Mouse (Mus musculus) lung, postnatal 0 days (tissue): ENCODE results near the gene Usp2. TPM values are rescaled to one million over a fixed set of nuclear protein-coding genes. Genes with fewer than 3 reads are reported as not detected.

Experiments
- ATAC-seq: fragments of 200-750 bp; cut with Nextera tagmentation; 2 replicates; pipeline ENCODE4 v1.8.0; 2017; ENCODE audit warnings: moderate library complexity
- DNase-seq: peaks from one replicate; pipeline ENCODE4 v3.0.0-alpha.2; 2016; ENCODE audit warnings: low spot score
- H3K27ac ChIP-seq: fragments of 300-500 bp; sonication (generic); 2 replicates; pipeline ENCODE4 v1.5.1; 2014; ENCODE audit warnings: antibody characterized with exemption, mild to moderate bottlenecking, low read length, mixed read lengths
- H3K27me3 ChIP-seq: fragments of 300-500 bp; sonication (generic); replicated peaks from 2 replicates; pipeline ENCODE4 v1.6.1; 2014; ENCODE audit warnings: low read length, mixed read lengths; ENCODE audit not compliant: insufficient read depth
- H3K36me3 ChIP-seq: fragments of 300-500 bp; sonication (generic); 2 replicates; pipeline ENCODE4 v1.6.1; 2014; ENCODE audit warnings: low read length, mixed read lengths; ENCODE audit not compliant: insufficient read depth
- H3K4me1 ChIP-seq: fragments of 300-500 bp; sonication (generic); 2 replicates; pipeline ENCODE4 v1.6.1; 2014; ENCODE audit warnings: antibody characterized with exemption, low read depth, low read length, mixed read lengths; ENCODE audit not compliant: insufficient read depth
- H3K4me2 ChIP-seq: fragments of 300-500 bp; sonication (generic); replicated peaks from 2 replicates; pipeline ENCODE4 v1.6.1; 2014; ENCODE audit warnings: low read depth, mild to moderate bottlenecking, low read length, moderate library complexity, mixed read lengths
- H3K4me3 ChIP-seq: fragments of 300-500 bp; sonication (generic); 2 replicates; pipeline ENCODE4 v1.5.1; 2014; ENCODE audit warnings: low read depth, low read length
- H3K9ac ChIP-seq: fragments of 300-500 bp; sonication (generic); replicated peaks from 2 replicates; pipeline ENCODE4 v1.6.1; 2014; ENCODE audit warnings: low read depth, mild to moderate bottlenecking
- H3K9me3 ChIP-seq: fragments of 300-500 bp; sonication (generic); 2 replicates; pipeline ENCODE4 v1.6.1; 2016; ENCODE audit warnings: low read length, mixed read lengths
- CTCF ChIP-seq: IDR thresholded peaks from 2 replicates; pipeline ENCODE4 v1.5.1; 2016; ENCODE audit warnings: antibody characterized with exemption, mild to moderate bottlenecking
- EP300 ChIP-seq: IDR thresholded peaks from 2 replicates; pipeline ENCODE4 v1.6.1; 2016; ENCODE audit warnings: antibody characterized with exemption, mild to moderate bottlenecking, control low read depth
- WGBS: fragments of 180-500 bp; shearing (Covaris S2); extraction: QIAGEN DNeasy Blood & Tissue Kit; methylation state at CpG from one replicate; pipeline ENCODE4 v1.1.7; 2014; 5-methylcytosine and 5-hydroxymethylcytosine counted together
- polyA plus RNA-seq: library from polyadenylated mRNA; unstranded; fragments of >200 nt; fragmentation: Nextera tagmentation; extraction: Ambion mirVana; gene quantifications from 2 replicates; pipeline ENCODE4 v1.2.1, GENCODE M21; 2015

Usp2 gene
- polyA plus RNA-seq, 1 experiment from 2014 or later = 11.0 TPM

DNA sequence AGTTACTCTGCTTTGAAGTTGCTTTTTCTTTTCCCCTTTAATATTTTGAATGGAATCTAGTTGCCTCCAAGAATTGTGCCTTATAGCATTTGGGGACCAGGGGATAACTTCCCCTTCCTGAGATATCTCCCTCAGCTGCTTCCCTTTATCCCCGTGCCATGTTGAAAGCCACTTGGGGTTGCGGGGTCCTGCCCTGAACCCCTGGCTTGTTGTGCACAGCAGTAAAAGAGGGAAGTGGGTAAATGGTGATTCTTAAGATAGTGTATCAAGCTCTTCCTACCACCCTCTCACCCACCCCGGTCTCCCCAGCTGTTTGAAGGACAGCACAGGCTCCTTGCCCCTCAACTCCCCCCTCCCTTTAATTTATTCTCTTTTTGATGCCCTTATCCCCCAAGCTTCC lies 27.9 kb downstream of the Usp2 start:
- Histone ChIP-seq H3K27ac (no peak overlapping the region), H3K4me3 (no peak overlapping the region), H3K36me3 (0 out of 2 replicates have a peak, but pooled peaks cover 5% of the 10 kb centered on the region), H3K4me2 (no peak overlapping the region), H3K9me3 (no peaks in the 10 kb centered on the region), H3K9ac (no peak overlapping the region), H3K27me3 (no peaks in the 10 kb centered on the region), H3K4me1 (no peaks in the 10 kb centered on the region)
- DNase-seq = no peak
- no peak for ATAC-seq
- no peak for TF ChIP-seq CTCF
- no peak for TF ChIP-seq EP300
- WGBS = 81% methylated on average over 3 of the region's 3 CpGs

DNA sequence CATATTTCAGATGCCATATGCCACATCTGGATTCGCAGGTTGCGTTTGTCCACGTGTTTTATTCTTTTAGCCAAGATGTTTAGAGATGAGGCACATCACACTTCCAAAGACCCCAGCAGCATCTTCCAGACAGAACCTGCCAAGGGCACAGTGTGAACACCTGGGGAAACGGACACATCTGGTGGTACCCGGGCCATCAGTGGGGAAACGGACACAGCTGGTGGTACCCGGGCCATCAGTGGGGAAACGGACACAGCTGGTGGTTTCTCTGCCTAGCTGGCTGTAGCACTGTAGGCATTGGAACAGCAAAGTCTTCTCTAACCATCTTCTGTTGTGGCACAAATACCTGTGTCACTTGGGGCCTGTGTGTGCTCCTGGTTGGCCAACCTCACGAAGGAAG lies 29.0 kb downstream of the Usp2 start:
- 90% methylated on average over 9 of the region's 9 CpGs for WGBS
- 0 out of 2 replicates have a peak, but pooled peaks cover 5% of the 10 kb centered on the region for H3K36me3 ChIP-seq
- H3K9me3 ChIP-seq = no peaks in the 10 kb centered on the region
- no peak overlapping the region for H3K27ac ChIP-seq
- no peak overlapping the region for H3K4me3 ChIP-seq
- no peak overlapping the region for H3K9ac ChIP-seq
- no peaks in the 10 kb centered on the region for H3K4me1 ChIP-seq
- TF ChIP-seq EP300 (no peak), CTCF (no peak)
- H3K27me3 ChIP-seq = no peaks in the 10 kb centered on the region
- H3K4me2 ChIP-seq = no peak overlapping the region
- no peak for DNase-seq
- ATAC-seq = no peak

DNA sequence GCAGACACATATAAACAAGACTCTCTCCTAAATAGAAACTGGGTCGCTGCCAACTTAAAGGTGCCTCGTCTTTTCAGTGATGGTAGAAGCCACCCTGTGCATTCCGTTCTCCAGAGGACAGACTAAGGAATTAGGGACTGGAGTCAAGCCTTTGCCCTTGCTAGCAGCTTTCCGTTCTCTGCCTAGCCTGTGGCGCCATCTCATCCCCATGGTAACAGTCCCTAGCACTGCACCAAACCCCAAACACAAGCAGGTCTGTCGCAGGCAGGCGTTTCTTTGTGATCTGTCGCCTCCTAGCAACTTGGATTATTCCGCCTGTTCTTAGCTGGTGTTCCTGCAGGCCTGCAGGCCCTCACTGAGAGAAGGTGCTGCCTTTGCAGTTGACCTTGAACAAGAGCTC lies 29.7 kb downstream of the Usp2 start:
- no peaks in the 10 kb centered on the region for H3K27me3 ChIP-seq
- 49% methylated on average over 9 of the region's 9 CpGs for WGBS
- no peak overlapping the region for H3K4me3 ChIP-seq
- TF ChIP-seq EP300 = no peak
- no peak for TF ChIP-seq CTCF
- H3K27ac ChIP-seq = no peak overlapping the region
- H3K4me1 ChIP-seq = no peaks in the 10 kb centered on the region
- DNase-seq = no peak
- H3K9ac ChIP-seq = no peak overlapping the region
- H3K4me2 ChIP-seq = no peak overlapping the region
- peak; percentile 23; the same call in 1 of the 2 replicates for ATAC-seq
- no peaks in the 10 kb centered on the region for H3K9me3 ChIP-seq
- no peaks in the 10 kb centered on the region for H3K36me3 ChIP-seq

DNA sequence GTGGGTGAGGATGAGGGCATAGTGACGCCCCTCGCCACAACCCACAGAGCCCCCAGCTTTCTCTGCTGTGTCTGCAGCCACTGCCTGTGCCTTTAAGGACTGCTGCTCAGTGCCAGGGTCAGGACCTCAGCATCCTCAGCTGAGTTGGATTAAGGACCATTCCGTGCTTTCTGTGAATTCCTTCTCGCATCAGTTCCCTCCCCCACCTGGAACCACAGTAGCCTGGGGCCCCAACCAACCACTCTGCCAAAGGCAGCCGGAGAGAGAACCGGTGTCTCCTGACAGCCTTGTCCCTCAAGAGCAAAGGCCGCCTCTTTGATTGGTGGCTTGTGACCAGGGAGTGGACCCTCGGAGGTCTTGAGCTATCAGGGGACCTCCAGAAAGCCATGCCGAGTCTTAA lies 34.7 kb downstream of the Usp2 start, which contains the start of gene Mfrp:
Mfrp (plus strand) TSS at position 240 of the 400 bp plus-strand sequence.
- Histone ChIP-seq H3K36me3 (no peaks in the 10 kb centered on the region), H3K27ac (no peak within 1 kb of the TSS), H3K9me3 (no peaks in the 10 kb centered on the region), H3K4me1 (peaks cover 6% of the 10 kb centered on the region; the same call in 1 of the 2 replicates), H3K4me2 (no peak within 1 kb of the TSS), H3K4me3 (no peak within 1 kb of the TSS), H3K27me3 (no peaks in the 10 kb centered on the region), H3K9ac (no peak within 1 kb of the TSS)
- DNase-seq (no peak), ATAC-seq (no peak)
- no peak for TF ChIP-seq CTCF
- TF ChIP-seq EP300 = no peak
- 77% methylated on average over 9 of the region's 9 CpGs for WGBS

DNA sequence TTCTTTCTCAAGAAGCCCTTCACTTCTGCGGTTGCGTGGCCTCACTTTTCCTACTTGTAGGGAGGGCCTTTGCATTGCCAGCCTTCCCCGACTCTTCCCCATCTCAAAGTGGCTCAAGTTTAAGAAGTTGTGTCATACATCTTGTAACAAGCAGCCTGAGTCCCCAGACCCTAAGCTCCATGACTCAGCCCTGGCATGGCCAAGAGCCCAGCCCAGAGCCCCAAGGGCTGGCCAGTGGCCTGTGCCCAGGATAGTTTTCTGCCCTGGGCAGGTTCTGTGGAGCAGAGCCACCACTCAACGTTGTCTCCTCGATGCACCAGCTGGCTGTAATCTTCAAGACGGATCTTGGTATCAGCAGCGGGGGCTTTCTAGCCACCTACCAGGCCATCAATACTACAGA lies 38.1 kb downstream of the Usp2 start:
- DNase-seq (no peak), ATAC-seq (no peak)
- H3K27me3 ChIP-seq = no peaks in the 10 kb centered on the region
- peaks cover 25% of the 10 kb centered on the region for H3K4me1 ChIP-seq
- H3K27ac ChIP-seq = no peak overlapping the region
- no peaks in the 10 kb centered on the region for H3K36me3 ChIP-seq
- H3K9me3 ChIP-seq = no peaks in the 10 kb centered on the region
- no peak overlapping the region for H3K4me2 ChIP-seq
- no peak for TF ChIP-seq CTCF
- TF ChIP-seq EP300 = no peak
- H3K4me3 ChIP-seq = no peak overlapping the region
- H3K9ac ChIP-seq = no peak overlapping the region
- WGBS = 87% methylated on average over 7 of the region's 7 CpGs

DNA sequence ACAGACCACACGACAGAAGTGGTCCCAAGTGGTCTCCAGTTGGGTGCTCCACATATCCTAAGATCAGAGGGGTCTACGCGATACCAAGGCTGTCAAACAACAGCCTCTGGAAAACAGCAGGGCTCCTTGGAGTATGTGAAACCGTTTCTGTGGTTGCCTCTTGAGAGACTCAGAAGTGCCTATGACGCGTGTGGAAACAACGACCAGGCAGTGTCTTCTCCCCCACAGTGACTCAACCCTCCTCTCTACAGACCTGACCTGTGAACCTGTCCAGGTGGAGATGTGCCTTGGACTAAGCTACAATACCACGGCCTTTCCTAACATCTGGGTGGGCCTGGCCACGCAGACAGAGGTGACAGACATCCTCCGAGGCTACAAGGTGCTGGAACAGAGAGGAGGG lies 39.0 kb downstream of the Usp2 start:
- no peak overlapping the region for H3K4me3 ChIP-seq
- DNase-seq (peak; percentile 71), ATAC-seq (peak; percentile 55)
- H3K9me3 ChIP-seq = no peaks in the 10 kb centered on the region
- no peak overlapping the region for H3K4me2 ChIP-seq
- no peaks in the 10 kb centered on the region for H3K36me3 ChIP-seq
- H3K4me1 ChIP-seq = peaks cover 30% of the 10 kb centered on the region
- no peak overlapping the region for H3K9ac ChIP-seq
- no peak overlapping the region for H3K27ac ChIP-seq
- no peaks in the 10 kb centered on the region for H3K27me3 ChIP-seq
- TF ChIP-seq CTCF = no peak
- TF ChIP-seq EP300 = no peak; the same call in 1 of the 2 replicates
- 71% methylated on average over 10 of the region's 10 CpGs for WGBS

DNA sequence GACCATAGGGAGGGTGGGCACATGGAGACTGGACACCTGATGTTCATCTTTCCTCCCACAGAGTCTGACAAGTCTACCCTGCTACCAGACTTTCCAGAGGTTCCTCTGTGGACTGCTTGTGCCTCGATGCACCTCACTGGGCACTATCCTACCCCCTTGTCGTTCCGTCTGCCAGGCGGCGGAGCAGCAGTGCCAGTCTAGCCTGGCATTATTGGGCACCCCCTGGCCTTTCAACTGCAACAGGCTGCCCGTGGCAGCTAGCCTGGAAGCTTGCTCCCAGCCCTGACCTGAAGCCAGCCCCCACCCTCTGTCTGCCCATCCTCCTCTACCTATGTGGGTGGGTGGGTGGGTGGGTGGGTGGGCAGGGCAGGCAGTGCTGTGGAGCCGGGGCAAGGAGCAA lies 39.4 kb downstream of the Usp2 start:
- Histone ChIP-seq H3K4me2 (no peak overlapping the region), H3K27me3 (no peaks in the 10 kb centered on the region), H3K4me1 (peaks cover 30% of the 10 kb centered on the region), H3K9ac (no peak overlapping the region), H3K4me3 (no peak overlapping the region), H3K9me3 (no peaks in the 10 kb centered on the region), H3K36me3 (no peaks in the 10 kb centered on the region), H3K27ac (peak overlapping the region; percentile 43; the same call in 1 of the 2 replicates)
- ATAC-seq (no peak), DNase-seq (no peak)
- TF ChIP-seq CTCF (no peak), EP300 (no peak)
- 87% methylated on average over 7 of the region's 7 CpGs for WGBS
